Mouse (Mus musculus) testis, adult 2 months (tissue): ENCODE results near the gene St8sia6.

Experiments used
- CTCF ChIP-seq: fragments of 200-500 bp; IDR thresholded peaks from 2 replicates; pipeline ENCODE4 v1.5.1; 2012; ENCODE audit warnings: low read depth, mild to moderate bottlenecking, inconsistent platforms, low read length, moderate library complexity; ENCODE audit not compliant: control insufficient read depth, insufficient read depth, insufficient replicate concordance
- POLR2A ChIP-seq: fragments of 200-500 bp; IDR thresholded peaks from 2 replicates; pipeline ENCODE4 v1.6.1; 2012; ENCODE audit warnings: low read depth, mild to moderate bottlenecking, inconsistent platforms, low read length, moderate library complexity; ENCODE audit not compliant: control insufficient read depth

- TF ChIP-seq CTCF (no peak), POLR2A (no peak)
These were observed 16.8 kb downstream of the St8sia6 start for GRCm38 (mm10) chr2:13777032-13777431.
